Mouse (Mus musculus) macrophage (primary cell): ENCODE measurements around the gene Rfx2. TPM values are rescaled to one million over a fixed set of nuclear protein-coding genes. Genes with fewer than 3 reads are reported as not detected.

ENCODE experiments used
- H3K27ac ChIP-seq: fragments of 350-480 bp; formaldehyde crosslinking; 2 replicates; pipeline ENCODE4 v1.9.0; 2021
- H3K36me3 ChIP-seq: fragments of 350-480 bp; formaldehyde crosslinking; 2 replicates; pipeline ENCODE4 v1.9.0; 2021; ENCODE audit errors: inconsistent target
- H3K4me3 ChIP-seq: fragments of 350-480 bp; formaldehyde crosslinking; 2 replicates; pipeline ENCODE4 v1.9.0; 2021; ENCODE audit errors: inconsistent target
- H3K79me2 ChIP-seq: fragments of 350-480 bp; formaldehyde crosslinking; 2 replicates; pipeline ENCODE4 v1.9.0; 2021; ENCODE audit errors: inconsistent target
- WGBS: methylation state at CpG from one replicate; pipeline ENCODE4 v1.1.7; 2026; ENCODE audit warnings: inconsistent platforms; ENCODE audit not compliant: missing documents; 5-methylcytosine and 5-hydroxymethylcytosine counted together
- polyA plus RNA-seq: library from polyadenylated mRNA; stranded (reverse); fragments of 250-400 nt; gene quantifications from 3 replicates; pipeline ENCODE4 v1.2.4, GENCODE M21; 2018; ENCODE audit warnings: inconsistent platforms

The Rfx2 gene
- polyA plus RNA-seq, 1 experiment from 2014 or later: 0.11 TPM

GRCm38 (mm10) chr17:56780291-56780978 is 50.4 kb downstream of the Rfx2 start:
- WGBS: 92% methylated on average over 13 of the region's 13 CpGs
- H3K27ac ChIP-seq: no peak overlapping the region
- no peak overlapping the region for H3K4me3 ChIP-seq
- H3K79me2 ChIP-seq: no peaks in the 10 kb centered on the region
- H3K36me3 ChIP-seq: no peaks in the 10 kb centered on the region

GRCm38 (mm10) chr17:56778779-56779362 is 51.9 kb downstream of the Rfx2 start:
- Histone ChIP-seq H3K36me3 (no peaks in the 10 kb centered on the region), H3K79me2 (no peaks in the 10 kb centered on the region), H3K27ac (no peak overlapping the region), H3K4me3 (no peak overlapping the region)
- 97% methylated on average over 3 of the region's 3 CpGs for WGBS

GRCm38 (mm10) chr17:56777568-56777967 is 53.2 kb downstream of the Rfx2 start:
- no peak overlapping the region for H3K4me3 ChIP-seq
- 95% methylated on average over 11 of the region's 11 CpGs for WGBS
- no peak overlapping the region for H3K27ac ChIP-seq
- H3K79me2 ChIP-seq: no peaks in the 10 kb centered on the region
- no peaks in the 10 kb centered on the region for H3K36me3 ChIP-seq

- H3K4me3 ChIP-seq: no peak within 1 kb of the TSS
- no peak within 1 kb of the TSS for H3K27ac ChIP-seq
- H3K79me2 ChIP-seq: peaks cover 5% of the 10 kb centered on the region; the same call in 1 of the 2 replicates
- peaks cover 14% of the 10 kb centered on the region; the same call in 1 of the 2 replicates for H3K36me3 ChIP-seq
- 91% methylated on average over 5 of the region's 5 CpGs for WGBS
Measured at GRCm38 (mm10) chr17:56769950-56770349, 60.9 kb downstream of the Rfx2 start, which contains the start of gene Prr22. Gene Prr22 (plus strand): TSS chr17:56770250.

- no peak overlapping the region for H3K27ac ChIP-seq
- 95% methylated on average over 11 of the region's 11 CpGs for WGBS
- peaks cover 5% of the 10 kb centered on the region; the same call in 1 of the 2 replicates for H3K79me2 ChIP-seq
- no peak overlapping the region for H3K4me3 ChIP-seq
- peaks cover 14% of the 10 kb centered on the region; the same call in 1 of the 2 replicates for H3K36me3 ChIP-seq
Measured at GRCm38 (mm10) chr17:56768941-56769340, 61.9 kb downstream of the Rfx2 start.

- H3K79me2 ChIP-seq: peaks cover 5% of the 10 kb centered on the region; the same call in 1 of the 2 replicates
- peaks cover 14% of the 10 kb centered on the region; the same call in 1 of the 2 replicates for H3K36me3 ChIP-seq
- H3K4me3 ChIP-seq: no peak overlapping the region
- no peak overlapping the region for H3K27ac ChIP-seq
- WGBS: 95% methylated on average over 20 of the region's 29 CpGs
Measured at GRCm38 (mm10) chr17:56767531-56768135, 63.2 kb downstream of the Rfx2 start.

- Histone ChIP-seq H3K27ac (no peak overlapping the region), H3K79me2 (peaks cover 5% of the 10 kb centered on the region; the same call in 1 of the 2 replicates), H3K36me3 (peaks cover 14% of the 10 kb centered on the region; the same call in 1 of the 2 replicates), H3K4me3 (no peak overlapping the region)
- 95% methylated on average over 27 of the region's 27 CpGs for WGBS
Measured at GRCm38 (mm10) chr17:56766631-56767405, 64.0 kb downstream of the Rfx2 start.

GRCm38 (mm10) chr17:56765431-56765830 is 65.4 kb downstream of the Rfx2 start:
- Histone ChIP-seq H3K27ac (peak overlapping the region; percentile 77), H3K36me3 (peaks cover 14% of the 10 kb centered on the region; the same call in 1 of the 2 replicates), H3K4me3 (peak overlapping the region; percentile 45), H3K79me2 (peaks cover 5% of the 10 kb centered on the region; the same call in 1 of the 2 replicates)
- WGBS: 58% methylated on average over 12 of the region's 12 CpGs

GRCm38 (mm10) chr17:56764474-56765354 is 66.1 kb downstream of the Rfx2 start, which contains the start of gene Dus3l:
Gene Dus3l (plus strand): TSS chr17:56764757.
- H3K4me3 ChIP-seq: peak within 1 kb of the TSS; percentile 45
- peaks cover 14% of the 10 kb centered on the region; the same call in 1 of the 2 replicates for H3K36me3 ChIP-seq
- H3K79me2 ChIP-seq: peaks cover 5% of the 10 kb centered on the region; the same call in 1 of the 2 replicates
- peak within 1 kb of the TSS; percentile 77 for H3K27ac ChIP-seq
- 1% methylated on average over 58 of the region's 58 CpGs for WGBS

- Histone ChIP-seq H3K27ac (peak overlapping the region; percentile 77; the same call in 1 of the 2 replicates), H3K36me3 (peaks cover 5% of the 10 kb centered on the region; the same call in 1 of the 2 replicates), H3K79me2 (peaks cover 5% of the 10 kb centered on the region; the same call in 1 of the 2 replicates), H3K4me3 (peak overlapping the region; percentile 45)
- 77% methylated on average over 8 of the region's 8 CpGs for WGBS
Measured at GRCm38 (mm10) chr17:56763741-56764250, 67.0 kb downstream of the Rfx2 start.

- H3K4me3 ChIP-seq: no peak overlapping the region
- peaks cover 5% of the 10 kb centered on the region; the same call in 1 of the 2 replicates for H3K79me2 ChIP-seq
- H3K36me3 ChIP-seq: no peaks in the 10 kb centered on the region; the same call in 1 of the 2 replicates
- 52% methylated on average over 27 of the region's 27 CpGs for WGBS
- H3K27ac ChIP-seq: no peak overlapping the region
Measured at GRCm38 (mm10) chr17:56762769-56763731, 67.8 kb downstream of the Rfx2 start.

- WGBS: under 1% methylated on average over 28 of the region's 28 CpGs
- H3K4me3 ChIP-seq: peak overlapping the region; percentile 33; the same call in 1 of the 2 replicates
- H3K36me3 ChIP-seq: no peaks in the 10 kb centered on the region
- no peak overlapping the region for H3K27ac ChIP-seq
- peaks cover 5% of the 10 kb centered on the region; the same call in 1 of the 2 replicates for H3K79me2 ChIP-seq
Measured at GRCm38 (mm10) chr17:56761991-56762410, 68.8 kb downstream of the Rfx2 start.
